Mouse (Mus musculus): ENCODE measurements at regions not wholly inside any gene's neighbourhood (a gene's known extent, or its start where the extent isn't known, plus 50 kb on each side); places are given as distances from the start of the nearest gene placed in this dataset.

DNA sequence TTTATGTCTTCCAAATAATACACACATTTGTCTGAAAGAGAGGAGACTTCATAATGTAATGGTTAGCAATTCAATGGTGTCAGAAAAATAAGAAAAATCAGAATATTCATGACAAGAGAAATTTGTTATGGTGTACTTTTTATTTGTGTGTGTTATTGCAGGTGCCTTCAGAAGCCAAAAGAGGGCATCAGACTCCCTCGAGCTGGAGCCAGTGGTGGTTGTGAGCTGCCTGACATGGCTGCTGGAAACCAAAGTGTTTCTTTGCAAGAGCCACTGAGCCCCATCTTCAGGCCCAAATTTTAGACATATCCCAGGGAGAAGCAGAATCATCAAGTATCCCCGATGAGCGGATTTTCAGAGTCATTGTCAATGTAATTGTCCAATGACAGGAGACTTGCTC, 81.9 kb downstream of the Tm2d3 start:
- H3K36me3 ChIP-seq (replicated peaks; ENCODE audit: low read length) = no peaks in the 10 kb centered on the region
- TF ChIP-seq FLI1 (IDR thresholded peaks at IDR 0.05; ENCODE audit: low read length) (no peak), GATA1 (IDR thresholded peaks at IDR 0.05; ENCODE audit: borderline replicate concordance, low read length) (no peak)
- H3K27me3 ChIP-seq (replicated peaks) = peaks cover 2% of the 10 kb centered on the region
- 0 out of 2 replicates have a peak, but pooled peaks cover 8% of the 10 kb centered on the region for H3K9me3 ChIP-seq
- H3K4me1 ChIP-seq = no peaks in the 10 kb centered on the region
- no peak overlapping the region for H3K4me3 ChIP-seq (replicated peaks)

DNA sequence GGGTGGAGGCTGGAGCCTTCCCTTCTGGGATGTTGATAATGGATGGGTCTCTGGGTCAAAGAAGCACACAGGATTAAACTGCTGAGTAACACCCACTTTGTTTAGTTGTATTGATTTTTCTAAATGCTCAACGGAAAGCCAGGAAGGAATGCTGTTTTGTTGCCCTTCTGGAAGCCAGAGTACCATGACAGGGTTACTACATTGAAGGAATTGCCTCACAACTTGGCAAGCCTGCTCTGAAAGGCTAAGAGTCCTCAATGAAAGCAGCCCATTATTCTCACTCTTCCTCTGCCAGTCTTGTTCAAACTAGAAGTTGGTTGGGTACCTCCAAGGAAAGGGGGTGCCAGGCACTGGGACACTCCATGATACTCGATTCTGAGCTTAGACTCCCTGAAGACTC, 83.0 kb downstream of the Tm2d3 start:
- TF ChIP-seq GATA1 (IDR thresholded peaks at IDR 0.05; ENCODE audit: borderline replicate concordance, low read length) = no peak
- TF ChIP-seq FLI1 (IDR thresholded peaks at IDR 0.05; ENCODE audit: low read length) = no peak
- Histone ChIP-seq H3K4me1 (no peaks in the 10 kb centered on the region), H3K4me3 (replicated peaks) (no peak overlapping the region), H3K27me3 (replicated peaks) (no peaks in the 10 kb centered on the region), H3K9me3 (0 out of 2 replicates have a peak, but pooled peaks cover 8% of the 10 kb centered on the region), H3K36me3 (replicated peaks; ENCODE audit: low read length) (no peaks in the 10 kb centered on the region)

- TF ChIP-seq GATA1 (IDR thresholded peaks at IDR 0.05; ENCODE audit: borderline replicate concordance, low read length) (no peak), FLI1 (IDR thresholded peaks at IDR 0.05; ENCODE audit: low read length) (no peak)
- no peak overlapping the region for H3K4me3 ChIP-seq (replicated peaks)
- H3K27me3 ChIP-seq (replicated peaks) = peaks cover under 1% of the 10 kb centered on the region
- H3K36me3 ChIP-seq (replicated peaks; ENCODE audit: low read length) = no peaks in the 10 kb centered on the region
- H3K9me3 ChIP-seq = 0 out of 2 replicates have a peak, but pooled peaks cover 8% of the 10 kb centered on the region
- H3K4me1 ChIP-seq = no peaks in the 10 kb centered on the region
Observed at GRCm38 (mm10) chr7:65774388-65775015, 83.5 kb downstream of the Tm2d3 start.

DNA sequence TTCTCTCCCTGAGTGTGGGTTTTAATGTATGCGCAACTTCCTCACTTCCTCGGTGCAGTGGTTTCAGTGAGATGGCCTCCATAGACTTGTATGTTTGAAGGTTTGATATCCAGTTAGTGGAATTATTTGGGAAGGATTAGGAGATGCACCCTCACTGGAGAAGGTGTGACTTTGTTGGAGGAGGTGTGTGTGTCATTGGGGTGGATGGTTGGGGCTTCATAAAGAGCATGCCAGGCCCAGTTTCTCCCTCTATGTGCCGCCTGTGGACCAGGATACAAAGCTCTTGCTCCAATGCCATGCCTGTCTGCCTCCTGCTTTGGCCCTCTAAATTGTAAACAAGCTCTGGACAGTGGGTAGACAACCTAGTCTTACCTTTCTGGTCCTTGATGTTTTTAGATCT, 84.0 kb downstream of the Tm2d3 start:
- H3K27me3 ChIP-seq (replicated peaks) = peaks cover 5% of the 10 kb centered on the region
- no peaks in the 10 kb centered on the region for H3K4me1 ChIP-seq
- H3K4me3 ChIP-seq (replicated peaks) = no peak overlapping the region
- H3K9me3 ChIP-seq = 0 out of 2 replicates have a peak, but pooled peaks cover 8% of the 10 kb centered on the region
- TF ChIP-seq GATA1 (IDR thresholded peaks at IDR 0.05; ENCODE audit: borderline replicate concordance, low read length) (no peak), FLI1 (IDR thresholded peaks at IDR 0.05; ENCODE audit: low read length) (no peak)
- H3K36me3 ChIP-seq (replicated peaks; ENCODE audit: low read length) = no peaks in the 10 kb centered on the region

GRCm38 (mm10) chr7:65779716-65780372, 81.7 kb upstream of the Pcsk6 start:
- TF ChIP-seq GATA1 (IDR thresholded peaks at IDR 0.05; ENCODE audit: borderline replicate concordance, low read length) (no peak), FLI1 (IDR thresholded peaks at IDR 0.05; ENCODE audit: low read length) (no peak)
- H3K4me1 ChIP-seq = no peaks in the 10 kb centered on the region
- peaks cover 10% of the 10 kb centered on the region for H3K27me3 ChIP-seq (replicated peaks)
- H3K9me3 ChIP-seq = 0 out of 2 replicates have a peak, but pooled peaks cover 4% of the 10 kb centered on the region
- no peaks in the 10 kb centered on the region for H3K36me3 ChIP-seq (replicated peaks; ENCODE audit: low read length)
- no peak overlapping the region for H3K4me3 ChIP-seq (replicated peaks)

DNA sequence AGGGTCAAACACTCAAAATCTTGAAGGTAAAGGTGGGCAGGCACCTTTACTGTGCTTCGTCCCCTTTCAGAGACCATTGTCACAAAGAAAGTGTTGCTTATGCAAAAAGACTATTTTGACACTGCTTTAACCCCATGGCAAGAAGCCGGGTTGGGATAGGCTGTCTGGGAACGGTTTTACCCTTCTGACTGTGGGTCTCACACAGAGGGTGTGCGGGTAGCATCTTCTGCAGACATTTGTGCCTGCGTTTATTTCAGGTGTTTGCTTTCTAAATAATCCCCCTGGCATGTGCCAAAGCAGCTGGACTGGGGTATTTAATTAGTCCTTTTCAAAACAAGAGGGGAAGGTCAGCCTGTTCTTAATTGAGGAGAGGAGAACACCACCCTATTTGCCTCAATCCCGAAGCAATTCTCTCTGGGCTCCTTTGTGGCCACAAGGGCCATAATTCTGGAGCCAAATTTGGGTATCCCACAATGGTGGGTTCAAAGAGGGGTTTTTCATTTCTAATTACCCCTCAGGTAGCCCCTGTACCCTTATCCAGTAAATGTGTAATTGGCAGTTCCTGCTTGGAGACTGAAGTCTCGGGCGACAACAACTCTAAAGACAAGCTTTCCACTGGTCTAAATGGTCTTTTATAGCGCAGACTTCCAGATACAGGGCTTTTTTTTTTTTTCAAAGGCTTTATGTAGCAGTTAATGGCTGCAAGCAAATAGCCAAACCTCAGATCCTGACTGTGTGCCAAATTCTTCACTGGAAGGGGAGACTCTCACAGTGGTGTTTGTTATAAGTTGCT, 80.8 kb upstream of the Pcsk6 start:
- TF ChIP-seq FLI1 (IDR thresholded peaks at IDR 0.05; ENCODE audit: low read length) = no peak
- TF ChIP-seq GATA1 (IDR thresholded peaks at IDR 0.05; ENCODE audit: borderline replicate concordance, low read length) = no peak
- Histone ChIP-seq H3K4me3 (replicated peaks) (no peak overlapping the region), H3K36me3 (replicated peaks; ENCODE audit: low read length) (no peaks in the 10 kb centered on the region), H3K4me1 (no peaks in the 10 kb centered on the region), H3K9me3 (no peaks in the 10 kb centered on the region), H3K27me3 (replicated peaks) (peaks cover 10% of the 10 kb centered on the region)

DNA sequence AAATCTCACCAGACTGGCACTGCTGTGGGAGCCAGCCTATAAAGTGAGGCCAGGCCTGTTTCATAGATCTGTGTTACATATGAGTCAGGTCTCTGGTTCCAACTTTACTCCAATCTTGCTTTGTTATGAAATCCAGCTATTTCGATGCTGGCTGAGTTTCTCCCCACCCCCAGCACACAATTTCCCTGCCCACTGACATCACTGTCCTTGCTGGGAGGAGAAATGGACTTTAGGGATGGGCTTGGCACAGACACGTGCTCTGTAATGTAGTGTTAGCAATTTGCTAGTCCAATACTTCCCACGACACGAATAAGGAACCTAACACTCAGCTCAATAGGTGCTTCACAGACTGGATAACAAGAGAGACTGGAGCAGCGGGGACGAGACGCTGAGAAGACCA, 79.5 kb upstream of the Pcsk6 start:
- H3K9me3 ChIP-seq = no peaks in the 10 kb centered on the region
- H3K4me3 ChIP-seq (replicated peaks) = no peak overlapping the region
- H3K36me3 ChIP-seq (replicated peaks; ENCODE audit: low read length) = no peaks in the 10 kb centered on the region
- no peaks in the 10 kb centered on the region for H3K4me1 ChIP-seq
- TF ChIP-seq GATA1 (IDR thresholded peaks at IDR 0.05; ENCODE audit: borderline replicate concordance, low read length) (no peak), FLI1 (IDR thresholded peaks at IDR 0.05; ENCODE audit: low read length) (no peak)
- peaks cover 10% of the 10 kb centered on the region for H3K27me3 ChIP-seq (replicated peaks)

GRCm38 (mm10) chr7:65783773-65784172, 77.8 kb upstream of the Pcsk6 start:
- Histone ChIP-seq H3K36me3 (replicated peaks; ENCODE audit: low read length) (no peaks in the 10 kb centered on the region), H3K4me3 (replicated peaks) (no peak overlapping the region), H3K27me3 (replicated peaks) (peaks cover 10% of the 10 kb centered on the region), H3K9me3 (no peaks in the 10 kb centered on the region), H3K4me1 (peaks cover 5% of the 10 kb centered on the region)
- TF ChIP-seq FLI1 (IDR thresholded peaks at IDR 0.05; ENCODE audit: low read length) (no peak), GATA1 (IDR thresholded peaks at IDR 0.05; ENCODE audit: borderline replicate concordance, low read length) (no peak)

- Histone ChIP-seq H3K27me3 (replicated peaks) (peaks cover 4% of the 10 kb centered on the region), H3K36me3 (replicated peaks; ENCODE audit: low read length) (no peaks in the 10 kb centered on the region), H3K9me3 (no peaks in the 10 kb centered on the region), H3K4me3 (replicated peaks) (no peak overlapping the region), H3K4me1 (peaks cover 5% of the 10 kb centered on the region)
- TF ChIP-seq GATA1 (IDR thresholded peaks at IDR 0.05; ENCODE audit: borderline replicate concordance, low read length) = no peak
- TF ChIP-seq FLI1 (IDR thresholded peaks at IDR 0.05; ENCODE audit: low read length) = no peak
Observed at GRCm38 (mm10) chr7:65786916-65787315, 74.6 kb upstream of the Pcsk6 start.

DNA sequence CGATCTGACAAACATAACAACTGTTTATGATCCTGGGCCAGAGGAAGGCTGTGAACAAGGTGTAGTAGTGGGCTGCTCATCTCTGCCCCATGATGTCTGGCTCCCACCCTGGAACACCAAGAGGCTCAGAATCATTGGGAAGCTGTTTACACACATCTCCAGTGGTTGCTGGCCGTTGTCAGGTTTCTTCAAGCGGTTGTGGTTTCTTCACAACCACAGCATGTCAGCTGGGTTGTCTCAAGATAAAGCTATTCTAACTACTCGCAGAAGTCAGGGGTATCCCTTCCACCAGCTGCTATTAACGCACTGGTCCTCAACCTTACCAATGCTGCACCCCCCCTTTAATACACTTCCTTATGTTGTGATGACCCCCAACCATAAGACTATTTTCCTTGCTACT, 73.7 kb upstream of the Pcsk6 start:
- Histone ChIP-seq H3K9me3 (no peaks in the 10 kb centered on the region), H3K4me3 (replicated peaks) (no peak overlapping the region), H3K4me1 (peaks cover 5% of the 10 kb centered on the region), H3K27me3 (replicated peaks) (peaks cover 2% of the 10 kb centered on the region), H3K36me3 (replicated peaks; ENCODE audit: low read length) (no peaks in the 10 kb centered on the region)
- TF ChIP-seq FLI1 (IDR thresholded peaks at IDR 0.05; ENCODE audit: low read length) (no peak), GATA1 (IDR thresholded peaks at IDR 0.05; ENCODE audit: borderline replicate concordance, low read length) (no peak)
